Mouse (Mus musculus) ES-E14 (cell line): ENCODE measurements around the gene Lmnb2. TPM values are rescaled to one million over a fixed set of nuclear protein-coding genes. Genes with fewer than 3 reads are reported as not detected.

Experiments
- DNase-seq: peaks from one replicate; pipeline ENCODE4 v3.0.0-alpha.2; 2013; ENCODE audit warnings: low read depth, low spot score
- H3K27ac ChIP-seq: 2 replicates; pipeline ENCODE4 v1.5.1; 2012; ENCODE audit warnings: low read depth, mild to moderate bottlenecking, low read length, moderate library complexity, mixed read lengths; ENCODE audit not compliant: poor library complexity, insufficient read depth, severe bottlenecking
- H3K36me3 ChIP-seq: 2 replicates; pipeline ENCODE4 v1.6.1; 2012; ENCODE audit warnings: mild to moderate bottlenecking, low read length, moderate library complexity, mixed read lengths; ENCODE audit not compliant: control insufficient read depth, poor library complexity, insufficient read depth, severe bottlenecking
- H3K4me1 ChIP-seq, 2 experiments: fragments of 150-350 bp in 1 of 2; sonication (generic) in 1 of 2; 2 replicates each; pipeline ENCODE4 v1.6.1; 2012; ENCODE audit warnings: low read length in 2 of 2, mild to moderate bottlenecking in 1 of 2, mixed read lengths in 1 of 2; ENCODE audit not compliant: control insufficient read depth in 2 of 2, insufficient read depth in 2 of 2, poor library complexity in 1 of 2
- H3K4me3 ChIP-seq, 2 experiments: fragments of 150-350 bp in 1 of 2; sonication (generic) in 1 of 2; 2 replicates each; pipeline ENCODE4 v1.5.1; 2012; ENCODE audit warnings: low read length in 2 of 2, low read depth in 1 of 2, mild to moderate bottlenecking in 1 of 2, mixed read lengths in 1 of 2; ENCODE audit not compliant: insufficient read depth in 1 of 2, poor library complexity in 1 of 2, severe bottlenecking in 1 of 2
- H3K9ac ChIP-seq: 2 replicates; pipeline ENCODE4 v1.6.1; 2012; ENCODE audit warnings: low read depth, mild to moderate bottlenecking, low read length, mixed read lengths; ENCODE audit not compliant: poor library complexity, insufficient read depth, severe bottlenecking
- H3K9me3 ChIP-seq: fragments of 150-350 bp; sonication (generic); 2 replicates; pipeline ENCODE4 v1.6.1; 2012; ENCODE audit warnings: low read depth, mild to moderate bottlenecking, low read length; ENCODE audit not compliant: control insufficient read depth, insufficient read depth
- CHD2 ChIP-seq: IDR thresholded peaks from 2 replicates; pipeline ENCODE4 v1.6.1; 2014; ENCODE audit warnings: mild to moderate bottlenecking, low read depth, low read length, inconsistent platforms
- HCFC1 ChIP-seq: IDR thresholded peaks from 2 replicates; pipeline ENCODE4 v1.6.1; 2012; ENCODE audit warnings: low read length, inconsistent platforms, borderline replicate concordance; ENCODE audit not compliant: insufficient read depth
- MAFK ChIP-seq: IDR thresholded peaks from 2 replicates; pipeline ENCODE4 v1.6.1; 2014; ENCODE audit warnings: mild to moderate bottlenecking, low read depth, low read length, inconsistent platforms; ENCODE audit not compliant: insufficient read depth
- ZC3H11A ChIP-seq: IDR thresholded peaks from 2 replicates; pipeline ENCODE4 v1.6.1; 2012; ENCODE audit warnings: low read depth, mild to moderate bottlenecking, inconsistent platforms, low read length, borderline replicate concordance
- ZNF384 ChIP-seq: IDR thresholded peaks from 2 replicates; pipeline ENCODE4 v1.6.1; 2012; ENCODE audit warnings: low read depth, low read length, inconsistent platforms
- in situ Hi-C, 2 experiments: fragments of 600-800 bp; cut with MboI; formaldehyde crosslinking; loops; one replicate each; pipeline ENCODE4 v1.15.1; 2025; ENCODE audit warnings: low sequenced_read_pairs in 2 of 2, inconsistent platforms in 1 of 2; ENCODE audit not compliant: unreplicated experiment in 2 of 2
- total RNA-seq: library from RNA; depleted of rRNA; stranded (reverse); fragments of 300-350 nt; gene quantifications from 2 replicates; pipeline ENCODE4 v1.2.3, GENCODE M21; 2012

Gene Lmnb2
- total RNA-seq, 1 experiment = 66.5 TPM

DNA sequence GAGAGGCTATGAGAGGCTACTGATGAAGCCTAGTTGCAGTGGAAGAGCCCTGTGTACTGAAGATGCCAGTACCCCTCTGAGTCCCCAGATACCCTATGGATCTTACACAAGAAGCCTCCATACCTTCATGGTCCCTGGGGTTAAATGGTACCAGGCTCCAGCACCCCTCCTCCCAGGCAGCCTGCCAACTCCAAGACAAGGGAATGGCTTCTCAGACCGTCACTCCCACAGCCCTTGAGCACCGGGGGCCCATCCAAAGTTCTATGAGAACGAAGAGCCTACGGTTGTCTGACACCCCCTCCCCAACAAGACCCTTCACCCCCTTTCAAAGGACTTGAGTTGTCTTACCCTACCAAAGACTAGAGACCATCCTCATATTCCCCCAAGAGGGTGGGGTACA is 2.3 kb downstream of the Lmnb2 start:
- in situ Hi-C loops = no loop called here
- H3K9me3 ChIP-seq = no peaks in the 10 kb centered on the region
- no peak overlapping the region for H3K9ac ChIP-seq
- no peak overlapping the region for H3K27ac ChIP-seq
- TF ChIP-seq ZNF384 = no peak
- no peak for DNase-seq
- H3K36me3 ChIP-seq = peaks cover 31% of the 10 kb centered on the region
- no peak overlapping the region for H3K4me3 ChIP-seq
- H3K4me1 ChIP-seq = peaks cover 0 to 4% of the 10 kb centered on the region in 2 experiments; a peak in 1 of 4 replicates

GRCm38 (mm10) chr10:80915260-80915659 is 2.8 kb downstream of the Lmnb2 start:
- Histone ChIP-seq H3K4me1 (peaks cover 0 to 4% of the 10 kb centered on the region in 2 experiments; a peak in 1 of 4 replicates), H3K9me3 (no peaks in the 10 kb centered on the region), H3K36me3 (peaks cover 34% of the 10 kb centered on the region), H3K4me3 (no peak overlapping the region), H3K27ac (no peak overlapping the region), H3K9ac (no peak overlapping the region)
- in situ Hi-C loops = no loop called here
- TF ChIP-seq ZC3H11A (no peak), MAFK (no peak), HCFC1 (no peak), CHD2 (no peak), ZNF384 (no peak)
- no peak for DNase-seq

DNA sequence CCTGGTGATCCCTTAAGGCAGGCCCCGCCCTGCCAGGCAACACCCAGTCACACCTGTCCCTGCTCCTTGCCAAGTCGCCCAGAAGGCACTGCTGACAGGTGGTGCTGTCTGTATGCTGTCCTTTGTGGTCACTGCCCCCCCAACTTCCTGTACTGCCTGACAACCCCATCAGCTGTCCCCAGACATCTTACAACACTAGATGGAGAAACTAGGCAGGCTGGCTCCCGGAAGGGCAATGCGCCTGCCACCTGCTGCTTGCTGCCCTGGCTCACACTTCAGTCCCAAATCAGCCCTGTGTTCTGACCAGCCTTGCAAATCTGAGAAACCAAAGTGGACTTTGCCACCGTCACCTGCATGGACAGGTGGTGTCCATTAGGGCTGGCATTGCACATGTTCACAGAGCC is 3.8 kb downstream of the Lmnb2 start:
- Histone ChIP-seq H3K36me3 (peaks cover 43% of the 10 kb centered on the region), H3K27ac (no peak overlapping the region), H3K9ac (no peak overlapping the region; the same call in 1 of the 2 replicates), H3K4me1 (peaks cover 0 to 4% of the 10 kb centered on the region in 2 experiments; a peak in 1 of 4 replicates), H3K4me3 (no peak overlapping the region), H3K9me3 (no peaks in the 10 kb centered on the region)
- in situ Hi-C loops = no loop called here
- no peak for DNase-seq
- no peak for TF ChIP-seq ZC3H11A
- no peak for TF ChIP-seq MAFK
- no peak for TF ChIP-seq CHD2
- TF ChIP-seq ZNF384 = no peak
- no peak for TF ChIP-seq HCFC1

- Histone ChIP-seq H3K27ac (no peak overlapping the region), H3K9ac (no peak overlapping the region), H3K4me3 (no peak overlapping the region), H3K9me3 (no peaks in the 10 kb centered on the region), H3K36me3 (peaks cover 50% of the 10 kb centered on the region), H3K4me1 (peaks cover 0 to 3% of the 10 kb centered on the region in 2 experiments; a peak in 1 of 4 replicates)
- no peak for DNase-seq
- no peak for TF ChIP-seq ZC3H11A
- no peak for TF ChIP-seq HCFC1
- peak; percentile 71; the same call in 1 of the 2 replicates for TF ChIP-seq ZNF384
- no peak for TF ChIP-seq CHD2
- in situ Hi-C loops = no loop called here
Measured at GRCm38 (mm10) chr10:80913364-80914011, 4.6 kb downstream of the Lmnb2 start.

GRCm38 (mm10) chr10:80911891-80912290 is 6.2 kb downstream of the Lmnb2 start:
- no peak overlapping the region for H3K4me3 ChIP-seq
- no peak for TF ChIP-seq HCFC1
- no peak for TF ChIP-seq ZC3H11A
- TF ChIP-seq MAFK = no peak
- TF ChIP-seq ZNF384 = no peak
- TF ChIP-seq CHD2 = no peak
- H3K4me1 ChIP-seq = no peaks in the 10 kb centered on the region
- H3K27ac ChIP-seq = no peak overlapping the region
- H3K9me3 ChIP-seq = no peaks in the 10 kb centered on the region
- DNase-seq = no peak
- in situ Hi-C loops = no loop called here
- no peak overlapping the region for H3K9ac ChIP-seq
- peaks cover 61% of the 10 kb centered on the region for H3K36me3 ChIP-seq
